Mouse (Mus musculus) forebrain, embryonic 15.5 days (tissue): Measurements from ENCODE around the gene Sult1b1. TPM values are rescaled to one million over a fixed set of nuclear protein-coding genes. Genes with fewer than 3 reads are reported as not detected.
"Not testable (repeated sequence)": the region's sequence is repeated elsewhere in the genome, so short reads cannot be mapped to it uniquely, and the experiment has no call there.

Experiments used
- ATAC-seq: fragments of 200-750 bp; cut with Nextera tagmentation; replicated peaks from 2 replicates; pipeline ENCODE4 v1.8.0; 2017; ENCODE audit warnings: mild to moderate bottlenecking, moderate TSS enrichment, moderate library complexity
- H3K27ac ChIP-seq: fragments of 300-500 bp; sonication (generic); replicated peaks from 2 replicates; pipeline ENCODE4 v1.5.1; 2015; ENCODE audit warnings: mild to moderate bottlenecking, inconsistent platforms
- H3K27me3 ChIP-seq: fragments of 300-500 bp; sonication (generic); 2 replicates; pipeline ENCODE4 v1.6.1; 2015; ENCODE audit warnings: inconsistent platforms
- H3K36me3 ChIP-seq: fragments of 300-500 bp; sonication (generic); 2 replicates; pipeline ENCODE4 v1.6.1; 2015; ENCODE audit warnings: mild to moderate bottlenecking, inconsistent platforms
- H3K4me1 ChIP-seq: fragments of 300-500 bp; sonication (generic); 2 replicates; pipeline ENCODE4 v1.6.1; 2015; ENCODE audit warnings: inconsistent platforms
- H3K4me2 ChIP-seq: fragments of 300-500 bp; sonication (generic); replicated peaks from 2 replicates; pipeline ENCODE4 v1.6.1; 2015; ENCODE audit warnings: mild to moderate bottlenecking, inconsistent platforms
- H3K4me3 ChIP-seq: fragments of 300-500 bp; sonication (generic); 2 replicates; pipeline ENCODE4 v1.5.1; 2015; ENCODE audit warnings: mild to moderate bottlenecking, inconsistent platforms
- H3K9ac ChIP-seq: fragments of 300-500 bp; sonication (generic); replicated peaks from 2 replicates; pipeline ENCODE4 v1.6.1; 2015; ENCODE audit warnings: mild to moderate bottlenecking, inconsistent platforms
- H3K9me3 ChIP-seq: fragments of 300-500 bp; sonication (generic); 2 replicates; pipeline ENCODE4 v1.6.1; 2016; ENCODE audit warnings: inconsistent platforms
- WGBS: fragments of 180-500 bp; shearing (Covaris S2); methylation state at CpG from one replicate; pipeline ENCODE4 v1.1.7; 2015; ENCODE audit warnings: mixed read lengths; 5-methylcytosine and 5-hydroxymethylcytosine counted together
- polyA plus RNA-seq: library from polyadenylated mRNA; unstranded; fragments of >200 nt; fragmentation: Nextera tagmentation; extraction: Ambion mirVana; gene quantifications from 2 replicates; pipeline ENCODE4 v1.2.1, GENCODE M21; 2015

Sult1b1 gene
- polyA plus RNA-seq, 1 experiment from 2014 or later: not detected

DNA sequence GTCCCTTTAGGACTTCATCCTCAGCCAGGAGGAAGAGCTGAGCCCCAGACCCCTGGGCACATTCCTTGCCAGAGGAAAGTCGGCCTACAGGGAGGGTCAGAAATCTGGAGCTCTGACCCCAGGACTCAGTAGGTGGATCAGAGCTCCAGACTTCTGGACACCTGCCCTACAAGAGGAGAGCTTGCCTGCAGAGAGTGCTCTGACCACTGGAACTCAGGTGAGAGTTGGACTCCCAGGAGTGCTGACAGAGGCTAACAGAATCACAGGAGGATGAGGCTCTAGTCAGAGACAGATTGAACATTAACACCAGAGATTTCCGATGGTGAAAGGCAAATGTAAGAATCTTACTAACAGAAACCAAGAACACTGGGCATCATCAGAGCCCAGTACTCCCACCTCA is 14.4 kb downstream of the Sult1b1 start:
- H3K27me3 ChIP-seq, H3K9ac ChIP-seq, H3K9me3 ChIP-seq, H3K4me1 ChIP-seq, H3K36me3 ChIP-seq, H3K4me2 ChIP-seq, ATAC-seq, H3K27ac ChIP-seq, H3K4me3 ChIP-seq: not testable (repeated sequence)
- WGBS: 93% methylated on average over 2 of the region's 2 CpGs

DNA sequence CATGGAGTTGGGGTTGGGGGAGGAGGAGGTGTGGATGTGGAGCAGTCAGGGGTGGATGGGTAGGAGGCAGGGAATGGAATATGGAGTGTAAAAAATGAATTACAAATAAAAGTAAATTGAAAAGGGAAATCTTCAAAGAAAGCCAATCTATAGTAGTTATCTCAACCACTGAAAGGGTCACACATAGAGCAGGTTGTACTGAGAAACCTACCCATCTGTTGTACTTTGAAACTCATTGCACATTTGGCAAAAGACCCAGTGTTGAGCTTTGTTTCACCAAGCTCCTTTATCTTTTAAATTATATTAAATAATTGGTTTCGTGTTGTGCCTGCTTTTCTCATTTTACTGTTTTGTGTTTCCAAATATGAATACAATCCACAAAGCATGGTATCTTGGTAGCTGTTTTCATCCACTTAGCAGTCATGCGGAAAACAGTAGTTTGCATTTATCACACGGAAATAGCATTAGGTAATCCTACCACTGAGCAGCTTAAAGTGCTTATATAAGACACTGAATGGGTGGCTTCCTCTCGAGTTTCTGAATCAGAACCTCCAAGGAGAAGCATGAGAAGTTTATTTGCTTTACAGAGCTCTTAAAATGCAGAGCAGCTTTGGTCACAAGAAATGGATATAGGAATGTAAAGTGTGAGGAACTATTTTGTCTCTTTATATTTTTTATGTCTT is 32.1 kb downstream of the Sult1b1 start:
- Histone ChIP-seq H3K27ac (no peak overlapping the region), H3K4me3 (no peak overlapping the region), H3K9ac (no peak overlapping the region), H3K4me2 (no peak overlapping the region), H3K27me3 (no peaks in the 10 kb centered on the region), H3K36me3 (no peaks in the 10 kb centered on the region), H3K4me1 (no peaks in the 10 kb centered on the region), H3K9me3 (no peaks in the 10 kb centered on the region)
- ATAC-seq: no peak
- 35% methylated on average over 4 of the region's 4 CpGs for WGBS

DNA sequence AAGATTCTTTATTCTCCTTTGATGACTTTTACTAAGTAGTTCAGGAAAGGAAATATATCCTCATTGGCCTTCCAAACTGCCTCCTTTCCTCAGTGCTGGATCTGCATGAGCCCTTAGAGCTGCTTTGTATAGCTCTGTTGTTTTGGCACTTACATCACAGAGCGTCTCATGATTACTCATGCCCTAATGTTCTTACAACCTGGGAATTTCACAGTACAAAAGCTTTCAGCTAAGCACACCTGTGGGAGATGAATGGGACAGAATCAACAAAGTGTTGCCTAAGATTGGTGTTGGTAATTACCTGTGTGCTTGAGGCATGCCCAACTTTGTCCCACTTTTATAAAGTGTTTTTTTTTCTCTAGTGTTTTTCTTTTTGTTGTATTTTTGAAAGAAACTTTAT is 35.3 kb downstream of the Sult1b1 start:
- WGBS: 31% methylated on average over 1 of the region's 1 CpGs
- Histone ChIP-seq H3K9me3 (no peaks in the 10 kb centered on the region), H3K4me2 (no peak overlapping the region), H3K4me1 (no peaks in the 10 kb centered on the region), H3K4me3 (no peak overlapping the region), H3K27ac (no peak overlapping the region), H3K9ac (no peak overlapping the region), H3K27me3 (no peaks in the 10 kb centered on the region), H3K36me3 (no peaks in the 10 kb centered on the region)
- ATAC-seq: no peak

DNA sequence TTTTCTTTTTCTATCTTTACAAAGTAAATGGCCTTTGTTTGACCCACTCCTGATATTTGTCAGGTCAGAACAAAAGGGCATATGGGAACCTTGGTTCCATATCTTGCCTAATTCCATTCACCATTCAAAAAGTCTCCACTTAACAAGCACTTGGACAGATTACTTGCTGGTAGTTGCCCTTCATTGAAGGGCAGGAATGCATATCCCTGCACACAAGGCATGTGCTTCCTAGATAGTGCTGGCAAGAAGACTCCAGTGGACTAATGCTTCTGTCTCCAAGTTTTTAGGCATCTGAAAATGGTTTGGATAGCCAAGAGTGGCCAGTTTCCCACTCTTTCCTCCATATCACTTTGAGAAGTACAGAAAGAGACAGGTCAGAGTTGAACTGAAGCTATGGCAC is 38.7 kb downstream of the Sult1b1 start:
- no peak overlapping the region for H3K9ac ChIP-seq
- H3K36me3 ChIP-seq: no peaks in the 10 kb centered on the region
- ATAC-seq: no peak
- H3K4me2 ChIP-seq: no peak overlapping the region
- no peaks in the 10 kb centered on the region for H3K9me3 ChIP-seq
- no peak overlapping the region for H3K27ac ChIP-seq
- no peaks in the 10 kb centered on the region for H3K27me3 ChIP-seq
- H3K4me1 ChIP-seq: no peaks in the 10 kb centered on the region
- no peak overlapping the region for H3K4me3 ChIP-seq

DNA sequence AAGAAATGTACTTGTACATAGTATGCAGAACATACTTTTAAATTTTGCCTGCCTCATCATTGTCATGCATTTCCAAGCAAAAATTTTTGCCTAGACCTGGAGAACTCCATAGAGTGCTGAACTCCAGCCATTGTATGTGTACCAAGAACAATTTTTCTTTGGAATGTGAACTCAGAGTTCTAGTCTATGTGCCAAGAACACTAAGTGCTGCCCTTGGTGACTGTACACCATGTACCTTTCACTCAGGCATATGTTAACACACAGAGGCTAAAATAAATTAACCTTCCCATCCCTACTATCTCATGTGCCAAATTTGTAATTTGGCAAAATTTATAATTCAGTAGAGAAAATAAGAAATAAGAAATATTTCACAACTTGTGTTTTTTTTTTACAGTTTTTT is 39.1 kb downstream of the Sult1b1 start:
- H3K4me3 ChIP-seq: no peak overlapping the region
- H3K9ac ChIP-seq: no peak overlapping the region
- no peaks in the 10 kb centered on the region for H3K27me3 ChIP-seq
- no peaks in the 10 kb centered on the region for H3K36me3 ChIP-seq
- no peak for ATAC-seq
- H3K4me1 ChIP-seq: no peaks in the 10 kb centered on the region
- no peak overlapping the region for H3K4me2 ChIP-seq
- no peaks in the 10 kb centered on the region for H3K9me3 ChIP-seq
- no peak overlapping the region for H3K27ac ChIP-seq

DNA sequence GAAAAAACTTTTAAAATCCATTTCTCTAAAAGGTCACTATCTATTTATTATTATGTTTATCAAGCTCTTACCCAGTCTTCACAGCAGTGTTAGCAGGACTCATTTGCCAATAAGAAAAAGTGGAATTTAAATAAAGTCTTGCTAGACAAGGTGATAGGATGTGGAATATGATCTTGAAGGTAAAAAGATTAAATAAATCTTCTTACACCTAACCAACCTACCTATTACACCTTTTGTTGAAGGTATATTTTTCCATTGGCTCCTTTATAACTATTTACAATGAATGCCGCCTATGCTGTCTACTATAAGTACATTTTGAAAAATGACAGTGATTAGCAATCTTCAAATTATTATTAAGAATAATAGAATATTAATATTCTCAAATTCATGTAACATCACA is 47.2 kb downstream of the Sult1b1 start, which contains the start of gene Ugt2a1:
Gene Ugt2a1 (minus strand): TSS at position 101 of the 400 bp plus-strand sequence.
- Histone ChIP-seq H3K36me3 (no peaks in the 10 kb centered on the region), H3K9me3 (no peaks in the 10 kb centered on the region), H3K9ac (no peak within 1 kb of the TSS), H3K4me2 (no peak within 1 kb of the TSS), H3K4me3 (no peak within 1 kb of the TSS), H3K4me1 (no peaks in the 10 kb centered on the region), H3K27me3 (no peaks in the 10 kb centered on the region), H3K27ac (no peak within 1 kb of the TSS)
- 93% methylated on average over 1 of the region's 1 CpGs for WGBS
- no peak for ATAC-seq

DNA sequence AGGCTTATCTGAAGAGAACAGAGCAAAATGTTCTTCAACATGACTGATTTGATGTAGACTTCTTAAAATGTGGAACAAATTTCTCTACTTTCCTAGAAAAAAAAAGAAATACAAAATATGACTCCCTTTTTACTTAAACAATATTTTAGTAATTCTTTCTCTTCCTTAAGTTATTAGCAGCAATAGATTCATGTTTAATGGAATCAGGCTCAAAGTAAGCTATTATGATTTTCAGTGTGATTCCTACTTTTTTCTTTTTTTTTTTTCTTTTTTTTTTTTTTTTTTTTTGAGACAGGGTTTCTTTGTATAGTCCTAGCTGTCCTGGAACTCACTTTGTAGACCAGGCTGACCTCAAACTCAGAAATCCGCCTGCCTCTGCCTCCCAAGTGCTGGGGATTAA is 51.3 kb downstream of the Sult1b1 start, which contains the start of gene Gm43638:
Gene Gm43638 (minus strand): TSS at position 101 of the 400 bp plus-strand sequence.
- H3K36me3 ChIP-seq, H3K27me3 ChIP-seq, H3K9ac ChIP-seq, H3K4me2 ChIP-seq, H3K4me3 ChIP-seq, ATAC-seq, H3K9me3 ChIP-seq, H3K27ac ChIP-seq, H3K4me1 ChIP-seq: not testable (repeated sequence)
- 93% methylated on average over 1 of the region's 1 CpGs for WGBS

DNA sequence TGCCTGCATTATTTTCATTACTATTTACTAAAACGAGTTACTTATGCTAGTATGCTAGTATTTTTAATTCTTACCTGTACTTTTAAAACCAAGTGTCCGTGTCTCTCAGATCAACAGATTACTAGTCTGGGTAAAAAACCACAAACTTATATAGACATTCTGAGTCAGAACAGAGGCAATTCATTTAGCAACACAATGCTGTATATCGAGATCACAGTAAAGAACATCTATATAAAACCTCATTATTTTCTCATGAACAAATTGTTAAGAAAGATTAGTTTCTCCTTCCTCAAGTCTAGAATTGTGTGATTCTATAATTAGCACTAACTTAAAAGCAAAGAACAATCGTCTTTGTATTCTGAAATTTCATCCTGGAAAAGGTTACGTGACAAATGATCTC is 55.8 kb downstream of the Sult1b1 start, which contains the start of gene Ugt2a2:
Gene Ugt2a2 (minus strand): TSS at position 101 of the 400 bp plus-strand sequence.
- Histone ChIP-seq H3K27ac (no peak within 1 kb of the TSS), H3K4me3 (no peak within 1 kb of the TSS), H3K9me3 (no peaks in the 10 kb centered on the region), H3K4me1 (no peaks in the 10 kb centered on the region), H3K4me2 (no peak within 1 kb of the TSS), H3K27me3 (no peaks in the 10 kb centered on the region), H3K9ac (no peak within 1 kb of the TSS), H3K36me3 (no peaks in the 10 kb centered on the region)
- ATAC-seq: no peak
- 77% methylated on average over 5 of the region's 5 CpGs for WGBS

Other genes with a start within 250 kb of the Sult1b1 start
- not detected in 2 replicates for gene Ugt2a3, start 201.0 kb downstream of the Sult1b1 start, polyA plus RNA-seq
- not detected in 2 replicates for gene Ugt2b38, start 114.0 kb downstream of the Sult1b1 start, polyA plus RNA-seq
- not detected in 2 replicates for gene Ugt2a2, start 55.9 kb downstream of the Sult1b1 start, polyA plus RNA-seq
- not detected in 2 replicates for gene Gm43638, start 51.4 kb downstream of the Sult1b1 start, polyA plus RNA-seq
- not detected in 2 replicates for gene Ugt2a1, start 47.3 kb downstream of the Sult1b1 start, polyA plus RNA-seq
- not detected in 2 replicates for gene Sult1d1, start 30.8 kb upstream of the Sult1b1 start, polyA plus RNA-seq
- not detected in 2 replicates for gene Sult1e1, start 53.4 kb upstream of the Sult1b1 start, polyA plus RNA-seq
- not detected in 2 replicates for gene Csn1s1, start 128.0 kb upstream of the Sult1b1 start, polyA plus RNA-seq
- not detected in 2 replicates for gene Csn2, start 161.4 kb upstream of the Sult1b1 start, polyA plus RNA-seq
- gene Csn1s2a, start 236.4 kb upstream of the Sult1b1 start, polyA plus RNA-seq: not detected in 2 replicates